In the genomic region with DNA sequence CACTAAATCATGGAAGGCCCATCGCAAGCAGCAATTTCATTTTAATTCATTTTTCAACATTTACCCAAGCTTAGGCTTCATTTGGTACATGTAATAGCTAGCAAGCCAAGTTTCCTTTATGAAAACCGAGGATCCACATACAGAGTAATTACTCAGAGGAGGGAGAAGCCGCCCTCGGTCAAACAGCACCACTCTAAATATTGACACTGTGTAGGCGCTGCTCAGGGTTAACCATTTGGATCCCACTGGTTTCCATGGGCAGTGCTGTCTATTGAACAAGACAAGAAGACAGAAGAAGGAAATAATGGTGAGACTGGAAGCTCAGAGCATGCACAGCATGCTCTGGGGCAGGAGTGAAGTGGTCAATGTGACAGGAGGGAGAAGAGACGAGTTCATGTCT, we compare ENCODE assay signal across 17 mouse cellular contexts.
"Had no signal": no experiment of that assay in that cellular context is flagged by ENCODE, and none has a peak within 500 bp of the region (broad histone marks: within the 10 kb centered on the region; RNA-seq: fewer than 3 reads in every experiment).

No protein-coding gene starts in this region.

- H3K27me3 ChIP-seq: limb, embryonic 12.5 days; limb, embryonic 15.5 days; midbrain, embryonic 12.5 days; midbrain, embryonic 15.5 days; neural tube, embryonic 12.5 days; neural tube, embryonic 15.5 days had no signal

- H3K4me3 ChIP-seq: limb, embryonic 12.5 days; limb, embryonic 15.5 days; midbrain, embryonic 12.5 days; midbrain, embryonic 15.5 days; neural tube, embryonic 12.5 days; neural tube, embryonic 15.5 days had no signal

- H3K36me3 ChIP-seq: limb, embryonic 12.5 days; limb, embryonic 15.5 days; midbrain, embryonic 12.5 days; midbrain, embryonic 15.5 days; neural tube, embryonic 12.5 days; neural tube, embryonic 15.5 days had no signal

- H3K4me2 ChIP-seq: limb, embryonic 12.5 days; limb, embryonic 15.5 days; midbrain, embryonic 12.5 days; midbrain, embryonic 15.5 days; neural tube, embryonic 12.5 days; neural tube, embryonic 15.5 days had no signal

- H3K27ac ChIP-seq: limb, embryonic 12.5 days; limb, embryonic 15.5 days; macrophage; midbrain, embryonic 12.5 days; midbrain, embryonic 15.5 days; neural tube, embryonic 12.5 days; neural tube, embryonic 15.5 days had no signal

- H3K9me3 ChIP-seq: limb, embryonic 12.5 days; limb, embryonic 15.5 days; midbrain, embryonic 12.5 days; midbrain, embryonic 15.5 days; neural tube, embryonic 12.5 days; neural tube, embryonic 15.5 days had no signal

- DNase-seq: kidney, postnatal 14 days; kidney, postnatal 4 days; left cerebral cortex, postnatal 4 days; lung, adult 18-20 months; right cerebral cortex, adult 18-20 months; right cerebral cortex, postnatal 14 days; right cerebral cortex, postnatal 4 days; thymus, postnatal 25 days had no signal

- H3K9ac ChIP-seq: limb, embryonic 12.5 days; limb, embryonic 15.5 days; midbrain, embryonic 12.5 days; midbrain, embryonic 15.5 days; neural tube, embryonic 12.5 days; neural tube, embryonic 15.5 days had no signal

- ATAC-seq: inflammation-experienced regulatory T-cells, adult 6 months; intestine, embryonic 16.5 days; midbrain, embryonic 15.5 days had no signal

- H3K4me1 ChIP-seq: limb, embryonic 12.5 days; limb, embryonic 15.5 days; midbrain, embryonic 15.5 days; neural tube, embryonic 12.5 days; neural tube, embryonic 15.5 days had no signal
